Mouse (Mus musculus) kidney, postnatal 0 days (tissue): Measurements from ENCODE around the gene Kiss1r. TPM values are rescaled to one million over a fixed set of nuclear protein-coding genes. Genes with fewer than 3 reads are reported as not detected.
A peak's percentile ranks its signal among the peaks of the same experiment; 100 is the strongest.

Experiments used
- ATAC-seq: fragments of 200-750 bp; cut with Nextera tagmentation; replicated peaks from 2 replicates; pipeline ENCODE4 v1.8.0; 2017; ENCODE audit warnings: low read depth, moderate number of reproducible peaks, moderate TSS enrichment, moderate library complexity; ENCODE audit not compliant: low FRiP score
- DNase-seq: peaks from one replicate; pipeline ENCODE4 v3.0.0-alpha.2; 2016; ENCODE audit warnings: low spot score
- H3K27ac ChIP-seq: fragments of 300-500 bp; sonication (generic); 2 replicates; pipeline ENCODE4 v1.5.1; 2014; ENCODE audit warnings: mild to moderate bottlenecking
- H3K27me3 ChIP-seq: fragments of 300-500 bp; sonication (generic); 2 replicates; pipeline ENCODE4 v1.6.1; 2014; ENCODE audit warnings: low read length, mixed read lengths; ENCODE audit not compliant: insufficient read depth
- H3K36me3 ChIP-seq: fragments of 300-500 bp; sonication (generic); 2 replicates; pipeline ENCODE4 v1.6.1; 2014; ENCODE audit warnings: low read length, mixed read lengths; ENCODE audit not compliant: insufficient read depth
- H3K4me1 ChIP-seq: fragments of 300-500 bp; sonication (generic); replicated peaks from 2 replicates; pipeline ENCODE4 v1.6.1; 2014; ENCODE audit warnings: antibody characterized with exemption, low read length, mixed read lengths; ENCODE audit not compliant: insufficient read depth
- H3K4me2 ChIP-seq: fragments of 300-500 bp; sonication (generic); 2 replicates; pipeline ENCODE4 v1.6.1; 2014; ENCODE audit warnings: mild to moderate bottlenecking, low read length, moderate library complexity, mixed read lengths
- H3K4me3 ChIP-seq: fragments of 300-500 bp; sonication (generic); replicated peaks from 2 replicates; pipeline ENCODE4 v1.5.1; 2014; ENCODE audit warnings: low read depth, low read length
- H3K9ac ChIP-seq: fragments of 300-500 bp; sonication (generic); 2 replicates; pipeline ENCODE4 v1.6.1; 2014; ENCODE audit warnings: low read depth, low read length
- H3K9me3 ChIP-seq: fragments of 300-500 bp; sonication (generic); replicated peaks from 2 replicates; pipeline ENCODE4 v1.6.1; 2016; ENCODE audit warnings: low read length, inconsistent platforms, mixed read lengths
- CTCF ChIP-seq: IDR thresholded peaks from 2 replicates; pipeline ENCODE4 v1.5.1; 2016; ENCODE audit warnings: antibody characterized with exemption, low read depth, mild to moderate bottlenecking, moderate library complexity
- WGBS: fragments of 180-500 bp; shearing (Covaris S2); extraction: QIAGEN DNeasy Blood & Tissue Kit; methylation state at CpG from one replicate; pipeline ENCODE4 v1.1.7; 2014; 5-methylcytosine and 5-hydroxymethylcytosine counted together
- polyA plus RNA-seq: library from polyadenylated mRNA; unstranded; fragments of >200 nt; fragmentation: Nextera tagmentation; extraction: Ambion mirVana; gene quantifications from 2 replicates; pipeline ENCODE4 v1.2.1, GENCODE M21; 2015

Gene Kiss1r
- polyA plus RNA-seq, 1 experiment from 2014 or later: 1.6 TPM

GRCm38 (mm10) chr10:79907415-79907814 is 9.4 kb upstream of the Kiss1r start:
- Histone ChIP-seq H3K4me1 (no peaks in the 10 kb centered on the region), H3K9ac (no peak overlapping the region), H3K4me3 (no peak overlapping the region), H3K27me3 (no peaks in the 10 kb centered on the region), H3K36me3 (peaks cover 47% of the 10 kb centered on the region), H3K9me3 (no peaks in the 10 kb centered on the region), H3K27ac (no peak overlapping the region), H3K4me2 (no peak overlapping the region)
- 89% methylated on average over 10 of the region's 10 CpGs for WGBS
- DNase-seq: no peak
- ATAC-seq: no peak
- no peak for TF ChIP-seq CTCF

GRCm38 (mm10) chr10:79908167-79909091 is 8.3 kb upstream of the Kiss1r start, which contains the start of gene Med16:
Med16 (minus strand) TSS chr10:79908923.
- peak within 1 kb of the TSS; percentile 83 for H3K9ac ChIP-seq
- peak; percentile 96 for ATAC-seq
- peak within 1 kb of the TSS; percentile 44 for H3K4me2 ChIP-seq
- WGBS: 1% methylated on average over 52 of the region's 52 CpGs
- no peak for TF ChIP-seq CTCF
- peak within 1 kb of the TSS; percentile 95 for H3K27ac ChIP-seq
- H3K9me3 ChIP-seq: no peaks in the 10 kb centered on the region
- peak; percentile 100 for DNase-seq
- H3K4me3 ChIP-seq: peak within 1 kb of the TSS; percentile 58
- H3K4me1 ChIP-seq: no peaks in the 10 kb centered on the region
- H3K27me3 ChIP-seq: no peaks in the 10 kb centered on the region
- peaks cover 40% of the 10 kb centered on the region for H3K36me3 ChIP-seq

DNA sequence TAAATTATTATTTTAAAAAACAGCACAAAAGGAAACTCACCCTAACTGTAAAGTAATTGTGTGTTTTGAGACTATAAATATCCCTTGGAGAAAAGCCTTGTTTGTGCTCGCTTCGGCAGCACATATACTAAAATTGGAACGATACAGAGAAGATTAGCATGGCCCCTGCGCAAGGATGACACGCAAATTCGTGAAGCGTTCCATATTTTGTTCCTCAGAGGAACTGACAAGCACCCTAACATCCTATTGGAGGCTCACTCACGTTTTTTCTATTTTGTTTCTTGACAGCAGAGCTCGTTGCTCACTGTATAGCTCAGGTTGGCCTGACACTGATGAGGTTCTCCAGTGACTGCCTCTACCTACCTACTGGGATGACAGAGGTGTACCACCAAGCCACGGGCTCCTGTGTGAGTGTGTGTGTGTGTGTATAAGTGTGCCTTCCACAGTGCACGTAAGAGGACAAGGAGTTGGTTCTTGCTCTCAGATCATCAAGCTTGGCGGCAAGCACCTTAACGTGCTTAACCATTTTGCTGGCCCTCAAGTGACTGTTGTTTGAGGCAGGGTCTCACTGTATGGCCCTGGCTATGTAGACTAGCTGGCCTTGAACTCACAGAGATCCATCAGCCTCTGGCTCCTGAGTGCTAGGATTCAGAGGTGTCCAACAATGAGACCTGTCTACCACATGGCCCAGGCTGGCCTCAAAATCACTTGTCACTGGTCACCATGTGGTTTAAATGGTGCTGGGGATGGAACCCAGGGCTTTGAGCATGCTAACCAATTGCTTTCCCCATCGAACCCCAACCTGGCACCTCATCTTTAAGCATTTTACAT is 7.5 kb upstream of the Kiss1r start:
- Histone ChIP-seq H3K4me2 (peak overlapping the region; percentile 44), H3K27ac (peak overlapping the region; percentile 95), H3K4me1 (no peaks in the 10 kb centered on the region), H3K9me3 (no peaks in the 10 kb centered on the region), H3K27me3 (no peaks in the 10 kb centered on the region), H3K4me3 (peak overlapping the region; percentile 58; the same call in 1 of the 2 replicates), H3K36me3 (peaks cover 37% of the 10 kb centered on the region), H3K9ac (0 out of 2 replicates have a peak overlapping the region, but pooled peaks have one; percentile 83)
- DNase-seq (no peak), ATAC-seq (no peak)
- WGBS: 22% methylated on average over 14 of the region's 14 CpGs
- TF ChIP-seq CTCF: no peak

DNA sequence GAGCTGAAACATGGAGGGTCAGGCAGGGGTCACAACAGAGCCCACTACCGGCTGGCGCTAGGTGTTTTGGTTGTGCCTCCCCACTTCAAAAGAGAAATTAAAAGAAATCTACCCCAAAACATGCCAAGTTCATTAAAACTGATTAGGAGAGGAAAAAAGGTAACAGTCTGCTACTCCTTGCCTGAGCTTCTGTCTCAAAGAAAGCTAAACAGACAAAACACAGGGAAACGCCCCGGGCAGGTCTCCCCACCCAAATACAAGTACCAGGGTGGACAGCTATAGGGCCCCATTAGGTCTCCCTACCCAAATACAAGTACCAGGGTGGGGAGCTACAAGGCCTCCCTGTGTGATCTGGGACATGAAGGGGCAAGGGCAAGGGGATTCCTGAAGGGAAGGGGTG is 6.2 kb upstream of the Kiss1r start, which contains the start of gene Gm26602:
Gene Gm26602, plus strand, starts transcription at position 301 of the 400 bp plus-strand sequence.
- Histone ChIP-seq H3K4me1 (peaks cover 4% of the 10 kb centered on the region), H3K4me2 (no peak within 1 kb of the TSS), H3K9ac (no peak within 1 kb of the TSS), H3K27ac (peak within 1 kb of the TSS; percentile 95), H3K9me3 (no peaks in the 10 kb centered on the region), H3K27me3 (no peaks in the 10 kb centered on the region), H3K4me3 (no peak within 1 kb of the TSS), H3K36me3 (peaks cover 28% of the 10 kb centered on the region)
- no peak for DNase-seq
- 92% methylated on average over 4 of the region's 4 CpGs for WGBS
- no peak for TF ChIP-seq CTCF
- no peak for ATAC-seq

GRCm38 (mm10) chr10:79912412-79912811 is 4.4 kb upstream of the Kiss1r start:
- H3K36me3 ChIP-seq: peaks cover 15% of the 10 kb centered on the region
- no peak overlapping the region for H3K27ac ChIP-seq
- no peak for ATAC-seq
- H3K27me3 ChIP-seq: no peaks in the 10 kb centered on the region
- H3K4me3 ChIP-seq: no peak overlapping the region
- no peak overlapping the region for H3K9ac ChIP-seq
- no peak for DNase-seq
- no peak overlapping the region for H3K4me2 ChIP-seq
- H3K4me1 ChIP-seq: peaks cover 9% of the 10 kb centered on the region
- WGBS: 64% methylated on average over 20 of the region's 20 CpGs
- no peak for TF ChIP-seq CTCF
- no peaks in the 10 kb centered on the region for H3K9me3 ChIP-seq
